Mouse (Mus musculus): ENCODE data around the gene Abhd18. TPM values are rescaled to one million over a fixed set of nuclear protein-coding genes. Genes with fewer than 3 reads are reported as not detected.
"Not testable (repeated sequence)": the region's sequence is repeated elsewhere in the genome, so short reads cannot be mapped to it uniquely, and the experiment has no call there.

Gene Abhd18
- not detected in 2 replicates for polyA plus RNA-seq (2012; ENCODE audit: insufficient read depth, insufficient read length, low replicate concordance, missing spikeins)

DNA sequence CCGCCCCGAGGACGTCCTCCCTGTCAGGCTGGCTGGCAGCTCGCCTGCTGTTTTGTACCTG, at the start of gene Abhd18:
Gene Abhd18 (plus strand): TSS at position 14 of the 61 bp plus-strand sequence.
- Histone ChIP-seq H3K27ac (ENCODE audit: insufficient read depth, low read depth, low read length) (peak within 1 kb of the TSS; percentile 87), H3K4me3 (ENCODE audit: insufficient read depth, low read depth, low read length) (peak within 1 kb of the TSS; percentile 66)
- WGBS = 0% methylated on average over 4 of the region's 4 CpGs
- H3K4me1 ChIP-seq (ENCODE audit: control insufficient read depth, insufficient read depth, low read length) = not testable (repeated sequence)

DNA sequence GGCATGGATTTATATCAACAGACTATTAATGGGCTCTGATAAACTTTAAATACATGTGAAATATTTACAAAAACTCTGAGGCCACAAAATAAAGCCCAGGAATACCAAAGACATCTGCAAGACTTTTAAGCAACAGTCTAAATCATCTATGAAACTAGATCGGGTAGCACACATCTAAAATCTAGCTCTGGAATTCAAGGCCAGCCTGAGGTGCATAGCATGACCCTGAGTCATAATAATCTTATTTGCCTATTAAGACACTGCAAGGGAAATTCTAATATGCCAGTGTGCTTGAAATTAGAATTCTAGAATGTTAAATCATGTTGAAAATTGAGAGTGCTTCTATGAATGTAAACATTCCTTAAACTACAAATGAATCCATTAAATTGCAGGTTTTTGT, 48.7 kb upstream of the Abhd18 start:
- TF ChIP-seq POLR2A (IDR thresholded peaks at IDR 0.05; ENCODE audit: insufficient read depth, low read depth, low read length) = no peak
- TF ChIP-seq CTCF (IDR thresholded peaks at IDR 0.05; ENCODE audit: insufficient read depth, low read depth, low read length) = no peak
- H3K27ac ChIP-seq (ENCODE audit: insufficient read depth, low read depth, low read length) = no peak overlapping the region
- WGBS = 61% methylated on average over 1 of the region's 1 CpGs
- no peak overlapping the region for H3K4me3 ChIP-seq (ENCODE audit: insufficient read depth, low read depth, low read length)
- H3K4me1 ChIP-seq (ENCODE audit: control insufficient read depth, insufficient read depth, low read length) = peaks cover 5% of the 10 kb centered on the region

DNA sequence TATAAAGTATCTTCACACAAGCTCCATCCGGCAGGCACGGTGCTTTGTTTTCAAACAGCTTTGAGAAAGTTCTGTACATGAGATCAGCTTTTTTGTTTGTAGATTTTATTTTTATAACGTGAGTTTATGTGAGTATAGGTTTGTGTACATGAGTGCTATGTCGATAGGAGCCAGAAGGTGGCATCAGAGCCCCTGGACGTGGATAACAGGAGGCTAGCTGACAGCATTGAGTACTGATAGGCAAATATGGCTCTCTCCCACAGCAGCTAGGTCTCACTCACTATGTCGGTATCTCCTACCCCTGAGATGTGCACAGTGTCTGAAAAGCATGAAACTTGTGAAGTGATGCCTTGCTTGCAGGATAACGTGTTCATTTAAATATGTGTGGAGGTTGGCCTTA, 48.3 kb upstream of the Abhd18 start:
- H3K4me3 ChIP-seq (ENCODE audit: insufficient read depth, low read depth, low read length) = no peak overlapping the region
- TF ChIP-seq CTCF (IDR thresholded peaks at IDR 0.05; ENCODE audit: insufficient read depth, low read depth, low read length) = no peak
- TF ChIP-seq POLR2A (IDR thresholded peaks at IDR 0.05; ENCODE audit: insufficient read depth, low read depth, low read length) = no peak
- WGBS = 34% methylated on average over 7 of the region's 7 CpGs
- no peak overlapping the region for H3K27ac ChIP-seq (ENCODE audit: insufficient read depth, low read depth, low read length)
- H3K4me1 ChIP-seq (ENCODE audit: control insufficient read depth, insufficient read depth, low read length) = peaks cover 5% of the 10 kb centered on the region

DNA sequence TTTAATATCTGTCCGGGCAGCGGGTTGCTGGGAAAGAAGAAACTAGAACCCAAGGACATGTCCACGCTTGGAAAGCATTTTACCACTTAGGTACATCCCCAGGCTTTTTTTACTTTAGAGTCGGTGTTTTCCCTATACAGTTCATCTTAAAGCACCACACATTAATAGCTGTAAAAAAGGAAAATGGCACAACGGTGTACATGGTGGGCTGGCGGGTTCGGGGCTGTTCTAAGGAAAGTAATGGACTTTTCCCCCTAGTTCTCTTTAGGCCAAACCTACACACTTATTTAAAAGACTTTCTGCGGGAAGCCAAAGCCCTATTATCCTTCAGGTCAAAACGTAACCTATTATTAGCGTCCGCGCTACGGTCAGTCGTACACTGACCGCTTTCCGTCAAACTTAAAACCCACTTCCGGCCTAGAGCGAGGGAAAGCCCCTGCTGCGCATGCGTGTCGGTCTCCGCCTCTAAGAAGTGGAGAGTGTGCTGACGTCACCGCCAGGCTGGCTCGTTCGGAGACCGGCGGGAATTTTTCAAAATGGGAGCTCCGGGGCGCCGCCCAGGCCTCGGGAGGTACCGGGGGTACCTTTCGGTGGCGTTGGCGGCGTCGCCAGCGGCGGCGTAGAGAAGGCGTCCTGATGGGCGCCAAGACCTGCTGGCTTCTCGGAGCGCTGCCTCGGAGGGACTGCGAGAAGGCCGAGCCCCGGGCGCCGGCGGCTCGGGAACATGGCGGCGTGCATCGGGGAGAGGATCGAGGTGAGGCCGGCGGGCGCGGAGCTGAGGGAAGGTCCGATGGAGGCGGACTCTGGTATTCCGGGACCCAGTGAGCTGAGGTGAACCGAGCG, 47.0 kb upstream of the Abhd18 start, which contains the start of gene Plk4:
Gene Plk4 (plus strand): TSS at position 490 of the 843 bp plus-strand sequence.
- TF ChIP-seq CTCF (IDR thresholded peaks at IDR 0.05; ENCODE audit: insufficient read depth, low read depth, low read length) (no peak), POLR2A (IDR thresholded peaks at IDR 0.05; ENCODE audit: insufficient read depth, low read depth, low read length) (no peak)
- Histone ChIP-seq H3K27ac (ENCODE audit: insufficient read depth, low read depth, low read length) (no peak within 1 kb of the TSS), H3K4me1 (ENCODE audit: control insufficient read depth, insufficient read depth, low read length) (peaks cover 5% of the 10 kb centered on the region), H3K4me3 (ENCODE audit: insufficient read depth, low read depth, low read length) (peak within 1 kb of the TSS; percentile 81)
- WGBS = 2% methylated on average over 66 of the region's 66 CpGs

- Histone ChIP-seq H3K27ac (ENCODE audit: insufficient read depth, low read depth, low read length) (no peak overlapping the region), H3K4me3 (ENCODE audit: insufficient read depth, low read depth, low read length) (peak overlapping the region; percentile 81), H3K4me1 (ENCODE audit: control insufficient read depth, insufficient read depth, low read length) (peaks cover 5% of the 10 kb centered on the region)
- TF ChIP-seq CTCF (IDR thresholded peaks at IDR 0.05; ENCODE audit: insufficient read depth, low read depth, low read length) (no peak), POLR2A (IDR thresholded peaks at IDR 0.05; ENCODE audit: insufficient read depth, low read depth, low read length) (no peak)
- under 1% methylated on average over 36 of the region's 37 CpGs for WGBS
These were observed 46.4 kb upstream of the Abhd18 start for GRCm38 (mm10) chr3:40800373-40800823.

- H3K27ac ChIP-seq (ENCODE audit: insufficient read depth, low read depth, low read length) = no peak overlapping the region
- H3K4me1 ChIP-seq (ENCODE audit: control insufficient read depth, insufficient read depth, low read length) = no peaks in the 10 kb centered on the region
- H3K4me3 ChIP-seq (ENCODE audit: insufficient read depth, low read depth, low read length) = no peak overlapping the region
- 65% methylated on average over 2 of the region's 2 CpGs for WGBS
- TF ChIP-seq CTCF (IDR thresholded peaks at IDR 0.05; ENCODE audit: insufficient read depth, low read depth, low read length) (no peak), POLR2A (IDR thresholded peaks at IDR 0.05; ENCODE audit: insufficient read depth, low read depth, low read length) (no peak)
These were observed 39.9 kb upstream of the Abhd18 start for GRCm38 (mm10) chr3:40806871-40807270.

DNA sequence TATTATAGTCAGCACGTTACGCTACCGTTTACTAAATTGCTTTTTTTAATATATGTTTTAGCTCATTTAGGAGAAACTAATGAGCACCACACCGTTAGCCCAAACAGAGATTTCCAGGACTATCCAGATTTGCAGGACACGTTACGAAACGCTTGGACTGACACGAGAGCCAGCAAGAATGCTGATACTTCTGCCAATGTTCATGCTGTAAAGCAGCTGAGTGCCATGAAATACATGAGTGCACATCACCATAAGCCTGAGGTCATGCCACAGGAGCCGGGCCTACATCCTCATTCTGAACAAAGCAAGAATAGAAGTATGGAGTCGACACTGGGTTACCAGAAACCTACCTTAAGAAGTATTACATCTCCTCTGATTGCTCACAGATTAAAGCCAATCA, 38.1 kb upstream of the Abhd18 start:
- WGBS = 87% methylated on average over 10 of the region's 10 CpGs
- no peaks in the 10 kb centered on the region for H3K4me1 ChIP-seq (ENCODE audit: control insufficient read depth, insufficient read depth, low read length)
- H3K4me3 ChIP-seq (ENCODE audit: insufficient read depth, low read depth, low read length) = no peak overlapping the region
- no peak overlapping the region for H3K27ac ChIP-seq (ENCODE audit: insufficient read depth, low read depth, low read length)
- TF ChIP-seq CTCF (IDR thresholded peaks at IDR 0.05; ENCODE audit: insufficient read depth, low read depth, low read length) = no peak
- TF ChIP-seq POLR2A (IDR thresholded peaks at IDR 0.05; ENCODE audit: insufficient read depth, low read depth, low read length) = no peak

DNA sequence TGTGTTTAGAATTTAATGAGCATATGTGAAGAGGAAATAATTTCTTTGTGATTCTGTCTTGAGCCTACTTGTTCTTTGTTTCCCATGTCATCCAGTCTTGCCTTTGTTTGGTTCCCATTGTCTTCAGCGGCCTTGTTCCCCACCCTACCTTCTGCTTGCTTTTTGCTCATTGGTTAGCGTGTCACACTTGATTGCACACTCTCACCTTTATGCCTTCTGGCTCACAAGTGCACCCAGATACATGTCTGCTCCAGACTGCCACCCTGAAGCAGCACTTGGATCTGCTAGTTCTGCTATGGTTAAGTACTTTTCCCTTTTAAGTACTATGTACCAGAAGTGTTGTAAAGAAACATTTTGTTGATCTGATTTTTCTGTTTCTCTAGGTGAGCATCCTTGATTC, 36.9 kb upstream of the Abhd18 start:
- Histone ChIP-seq H3K4me1 (ENCODE audit: control insufficient read depth, insufficient read depth, low read length) (no peaks in the 10 kb centered on the region), H3K27ac (ENCODE audit: insufficient read depth, low read depth, low read length) (no peak overlapping the region), H3K4me3 (ENCODE audit: insufficient read depth, low read depth, low read length) (no peak overlapping the region)
- TF ChIP-seq CTCF (IDR thresholded peaks at IDR 0.05; ENCODE audit: insufficient read depth, low read depth, low read length) = no peak
- TF ChIP-seq POLR2A (IDR thresholded peaks at IDR 0.05; ENCODE audit: insufficient read depth, low read depth, low read length) = no peak
- 54% methylated on average over 2 of the region's 2 CpGs for WGBS

DNA sequence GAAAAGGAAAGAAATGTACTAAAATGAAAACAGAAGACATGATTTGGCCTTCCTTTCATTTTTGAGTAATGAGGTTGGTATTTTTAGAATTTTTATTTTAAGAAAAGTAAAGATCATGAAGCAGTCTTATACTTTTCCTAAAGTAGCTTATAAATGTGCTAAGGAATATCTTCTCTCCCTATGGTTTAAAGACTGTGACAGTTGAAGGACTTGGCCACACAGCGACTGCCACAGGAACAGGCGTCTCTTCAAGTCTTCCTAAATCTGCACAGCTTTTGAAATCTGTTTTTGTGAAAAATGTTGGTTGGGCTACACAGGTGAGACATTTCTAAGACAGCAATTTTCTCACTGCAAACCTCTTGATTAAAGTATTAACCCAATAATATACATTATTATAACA, 33.5 kb upstream of the Abhd18 start:
- 91% methylated on average over 2 of the region's 2 CpGs for WGBS

GRCm38 (mm10) chr3:40845521-40845920, 1.2 kb upstream of the Abhd18 start:
- not testable (repeated sequence) for H3K27ac ChIP-seq (ENCODE audit: insufficient read depth, low read depth, low read length); H3K4me1 ChIP-seq (ENCODE audit: control insufficient read depth, insufficient read depth, low read length)
- 22% methylated on average over 6 of the region's 6 CpGs for WGBS
- H3K4me3 ChIP-seq (ENCODE audit: insufficient read depth, low read depth, low read length) = peak overlapping the region; percentile 34

More for the DNA sequence above, 33.5 kb upstream of the Abhd18 start:
- TF ChIP-seq CTCF (IDR thresholded peaks at IDR 0.05; ENCODE audit: insufficient read depth, low read depth, low read length) = no peak
- no peak for TF ChIP-seq POLR2A (IDR thresholded peaks at IDR 0.05; ENCODE audit: insufficient read depth, low read depth, low read length)
- H3K4me3 ChIP-seq (ENCODE audit: insufficient read depth, low read depth, low read length) = no peak overlapping the region
- H3K4me1 ChIP-seq (ENCODE audit: control insufficient read depth, insufficient read depth, low read length) = no peaks in the 10 kb centered on the region
- no peak overlapping the region for H3K27ac ChIP-seq (ENCODE audit: insufficient read depth, low read depth, low read length)
